Mouse (Mus musculus) olfactory bulb, adult 2 months (tissue): ENCODE measurements around the gene Lmod2.

ENCODE experiments used
- CTCF ChIP-seq: fragments of 200-500 bp; IDR thresholded peaks from 2 replicates; pipeline ENCODE4 v1.5.1; 2012; ENCODE audit warnings: low read depth, mild to moderate bottlenecking, low read length, moderate library complexity; ENCODE audit not compliant: insufficient read depth
- POLR2A ChIP-seq: fragments of 200-500 bp; IDR thresholded peaks from 2 replicates; pipeline ENCODE4 v1.6.1; 2012; ENCODE audit warnings: mild to moderate bottlenecking, low read depth, low read length, moderate library complexity; ENCODE audit not compliant: insufficient read depth

DNA sequence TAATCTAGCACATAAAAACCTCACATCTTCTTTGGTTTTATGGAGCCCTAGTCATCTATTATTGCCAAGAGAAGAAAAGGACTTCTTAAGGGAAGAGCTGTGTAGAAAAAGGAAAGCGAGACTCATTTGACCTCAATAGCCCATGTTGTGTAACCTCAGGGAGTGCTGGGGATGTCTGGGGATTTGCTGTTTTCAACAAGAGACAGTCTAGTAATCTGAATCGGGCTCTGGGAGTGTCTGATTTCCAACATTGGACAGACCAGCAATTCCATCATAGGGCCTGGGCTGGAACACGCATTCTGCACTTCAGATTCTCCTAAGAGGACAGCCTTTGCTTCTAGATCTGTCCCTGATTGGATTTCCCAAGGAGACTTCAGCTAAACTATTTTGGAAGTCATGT lies 14.1 kb upstream of the Lmod2 start:
- no peak for TF ChIP-seq CTCF
- TF ChIP-seq POLR2A = no peak
